Mouse (Mus musculus): ENCODE results near the gene Slc16a9. TPM values are rescaled to one million over a fixed set of nuclear protein-coding genes. Genes with fewer than 3 reads are reported as not detected.

Slc16a9 gene
- total RNA-seq, 2 experiments from 2014 or later: 1.6 to 2.5 TPM

GRCm38 (mm10) chr10:70245559-70245945 is 652 bp downstream of the Slc16a9 start:
- ATAC-seq (replicated peaks; ENCODE audit: low FRiP score, poor library complexity, severe bottlenecking): no peak

DNA sequence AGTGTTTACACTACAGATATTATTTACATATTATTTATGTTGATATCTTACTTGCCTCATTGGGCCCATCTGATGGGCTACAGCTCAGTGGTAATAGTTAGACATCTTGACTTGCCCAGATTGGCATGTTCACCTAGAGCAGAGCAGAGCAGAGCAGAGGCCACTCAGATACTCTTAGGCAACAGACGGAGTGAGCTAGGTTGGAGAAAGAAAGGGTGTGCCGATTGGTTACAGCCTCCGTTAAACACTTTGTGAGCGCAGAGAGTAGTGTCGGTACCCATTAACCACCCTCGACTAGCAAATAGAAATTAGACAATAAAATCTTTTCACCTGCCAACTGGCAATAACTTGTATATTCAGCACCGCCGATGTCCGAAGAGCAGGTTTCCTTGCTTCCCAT is 1.2 kb downstream of the Slc16a9 start:
- no peak for ATAC-seq (replicated peaks; ENCODE audit: low FRiP score, poor library complexity, severe bottlenecking)

GRCm38 (mm10) chr10:70250354-70250753 is 5.5 kb downstream of the Slc16a9 start:
- no peak for ATAC-seq (replicated peaks; ENCODE audit: low FRiP score, poor library complexity, severe bottlenecking)

DNA sequence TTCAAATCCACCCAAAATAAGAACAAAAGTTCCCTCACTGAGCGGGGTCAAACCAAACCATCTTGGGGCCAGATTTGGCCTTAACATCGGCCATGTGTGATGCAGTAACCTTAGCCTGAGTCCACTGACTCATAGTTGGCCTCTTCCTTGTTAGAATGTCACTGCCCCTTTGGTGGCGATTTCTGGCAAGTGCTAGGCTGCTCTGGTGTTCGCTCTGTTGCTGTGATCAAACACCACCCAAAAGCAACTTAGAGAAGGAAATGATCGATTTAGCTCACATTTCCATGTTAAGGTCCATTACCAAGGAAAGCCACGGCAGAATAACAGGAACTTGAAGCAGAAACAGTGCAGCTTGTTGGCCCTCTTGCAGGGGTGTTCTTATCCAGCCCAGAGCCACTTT is 5.9 kb downstream of the Slc16a9 start:
- no peak for ATAC-seq (replicated peaks; ENCODE audit: low FRiP score, poor library complexity, severe bottlenecking)

DNA sequence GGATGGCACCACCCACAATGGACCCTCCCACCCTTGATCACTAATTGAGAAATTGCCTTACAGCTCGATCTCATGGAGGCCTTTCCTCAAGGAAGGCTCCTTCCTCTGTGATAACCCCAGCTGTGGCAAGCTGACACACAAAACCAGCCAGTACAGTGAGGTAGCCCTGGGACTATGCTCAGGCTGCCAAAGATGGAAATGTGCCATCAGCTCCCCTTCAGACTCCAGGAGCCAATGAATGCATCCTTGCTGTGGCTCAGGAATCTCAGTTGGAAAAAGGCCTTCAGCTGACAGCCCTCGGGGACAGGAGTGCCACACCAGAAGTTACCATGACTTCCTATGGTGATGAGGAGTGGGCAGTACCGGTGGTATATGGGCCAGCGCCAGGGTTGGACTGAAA is 9.8 kb downstream of the Slc16a9 start:
- no peak for ATAC-seq (replicated peaks; ENCODE audit: low FRiP score, poor library complexity, severe bottlenecking)

- no peak for ATAC-seq (replicated peaks; ENCODE audit: low FRiP score, poor library complexity, severe bottlenecking)
Measured at GRCm38 (mm10) chr10:70255601-70256210, 10.8 kb downstream of the Slc16a9 start.

DNA sequence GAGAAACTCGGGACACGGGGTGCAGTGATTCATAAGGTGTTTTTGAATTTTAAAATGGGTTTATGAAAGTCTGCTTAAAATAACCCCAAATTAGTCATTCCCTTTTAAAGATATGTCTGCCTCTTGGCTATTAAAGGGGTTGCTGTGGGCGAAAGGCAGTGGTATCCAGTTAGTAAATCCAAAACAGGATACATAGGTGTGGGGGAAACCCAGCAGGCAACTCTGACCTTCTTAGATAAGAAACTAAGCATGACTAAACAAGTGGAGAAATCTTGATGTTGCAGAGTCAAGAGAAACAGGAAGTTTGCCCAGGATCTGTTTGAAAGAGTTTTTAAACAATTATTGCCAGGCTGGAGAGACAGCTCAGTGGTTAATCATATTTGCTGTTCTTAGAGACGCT is 12.1 kb downstream of the Slc16a9 start:
- ATAC-seq (replicated peaks; ENCODE audit: low FRiP score, poor library complexity, severe bottlenecking): no peak

- no peak for ATAC-seq (replicated peaks; ENCODE audit: low FRiP score, poor library complexity, severe bottlenecking)
Measured at GRCm38 (mm10) chr10:70260904-70261303, 16.0 kb downstream of the Slc16a9 start.

DNA sequence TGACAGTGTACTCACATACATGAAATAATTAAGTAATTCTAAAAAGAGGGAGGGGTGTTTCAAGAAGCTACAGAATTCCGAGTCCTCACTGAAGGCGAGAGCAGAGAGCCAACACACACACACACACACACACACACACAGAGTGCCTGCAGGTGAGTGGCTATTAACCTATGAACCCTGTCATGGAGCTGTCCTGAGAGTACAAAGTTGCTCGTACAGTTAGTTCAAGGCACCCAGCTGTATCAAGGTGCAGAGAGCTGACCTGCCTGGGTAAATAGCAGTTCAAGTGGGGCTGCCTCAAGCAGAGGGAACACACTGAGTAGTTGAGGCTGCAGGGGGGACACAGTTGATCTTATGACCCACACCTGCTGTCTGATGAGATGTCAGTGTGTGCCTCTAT is 17.2 kb downstream of the Slc16a9 start:
- no peak for ATAC-seq (replicated peaks; ENCODE audit: low FRiP score, poor library complexity, severe bottlenecking)

- ATAC-seq (replicated peaks; ENCODE audit: low FRiP score, poor library complexity, severe bottlenecking): no peak
Measured at GRCm38 (mm10) chr10:70263681-70264189, 18.8 kb downstream of the Slc16a9 start.

- ATAC-seq (replicated peaks; ENCODE audit: low FRiP score, poor library complexity, severe bottlenecking): no peak
Measured at GRCm38 (mm10) chr10:70264337-70265036, 19.6 kb downstream of the Slc16a9 start.

GRCm38 (mm10) chr10:70266501-70266900 is 21.6 kb downstream of the Slc16a9 start:
- no peak for ATAC-seq (replicated peaks; ENCODE audit: low FRiP score, poor library complexity, severe bottlenecking)

- no peak for ATAC-seq (replicated peaks; ENCODE audit: low FRiP score, poor library complexity, severe bottlenecking)
Measured at GRCm38 (mm10) chr10:70268581-70269446, 23.9 kb downstream of the Slc16a9 start.

DNA sequence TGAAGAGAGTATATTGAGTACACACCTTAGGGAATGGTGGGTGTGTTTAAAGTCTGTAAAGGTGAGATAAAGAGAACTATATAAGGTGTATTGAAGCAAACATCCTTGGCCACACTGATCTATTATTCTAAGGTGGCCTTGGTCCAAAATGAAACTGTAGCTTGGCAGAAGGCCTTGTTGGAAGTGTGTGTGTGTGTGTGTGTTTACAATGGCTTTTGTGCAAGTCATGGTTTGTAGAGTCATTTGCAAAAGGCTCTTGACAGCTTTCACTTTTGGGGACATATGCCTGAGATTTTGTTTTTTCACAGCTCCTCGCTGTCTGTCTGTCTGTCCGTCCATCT is 24.5 kb downstream of the Slc16a9 start:
- ATAC-seq (replicated peaks; ENCODE audit: low FRiP score, poor library complexity, severe bottlenecking): no peak

GRCm38 (mm10) chr10:70276678-70277077 is 31.8 kb downstream of the Slc16a9 start:
- no peak for ATAC-seq (replicated peaks; ENCODE audit: low FRiP score, poor library complexity, severe bottlenecking)

GRCm38 (mm10) chr10:70279349-70279748 is 34.4 kb downstream of the Slc16a9 start:
- no peak for ATAC-seq (replicated peaks; ENCODE audit: low FRiP score, poor library complexity, severe bottlenecking)

DNA sequence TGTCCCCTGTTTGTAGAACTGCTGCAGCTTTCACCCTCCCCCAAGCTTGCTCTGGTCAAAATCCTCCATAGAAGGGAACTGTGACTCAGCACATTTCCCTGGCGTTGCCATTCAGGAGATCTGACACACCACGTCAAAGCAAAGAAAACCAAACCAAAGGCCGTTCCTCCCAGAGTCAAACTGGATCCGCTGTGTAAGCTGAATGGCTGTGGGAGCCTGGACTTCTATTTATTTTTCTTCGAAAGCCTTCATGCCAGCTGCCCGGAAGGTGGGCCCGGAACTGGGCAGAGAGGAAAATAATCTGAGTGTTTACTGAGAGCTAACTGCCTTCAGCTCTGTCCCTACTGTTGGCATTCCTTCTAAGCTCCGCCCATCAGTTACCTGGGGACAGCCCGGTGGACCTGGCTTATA is 42.9 kb downstream of the Slc16a9 start:
- no peak for ATAC-seq (replicated peaks; ENCODE audit: low FRiP score, poor library complexity, severe bottlenecking)

GRCm38 (mm10) chr10:70288406-70289327 is 43.8 kb downstream of the Slc16a9 start:
- no peak for ATAC-seq (replicated peaks; ENCODE audit: low FRiP score, poor library complexity, severe bottlenecking)

DNA sequence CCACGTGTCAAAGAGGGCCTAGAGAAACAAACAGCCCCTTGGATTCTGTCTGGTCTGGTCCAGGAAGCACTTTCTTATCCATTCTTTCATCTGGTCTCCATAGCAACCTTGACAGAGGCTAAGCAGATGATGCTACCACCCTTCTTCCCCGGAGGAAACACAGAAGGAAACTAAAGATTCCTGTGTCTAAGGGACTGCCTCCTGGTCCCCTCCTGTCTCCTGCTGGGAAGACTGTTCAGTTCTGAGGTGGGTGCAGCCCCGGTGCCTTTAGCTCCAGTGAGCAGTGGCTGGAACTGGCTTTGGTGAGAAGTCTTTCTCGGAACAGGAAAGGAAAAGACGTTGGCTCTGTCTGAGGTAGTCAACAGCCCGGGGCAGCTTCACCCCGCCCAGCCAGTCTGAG is 47.1 kb downstream of the Slc16a9 start:
- ATAC-seq (replicated peaks; ENCODE audit: low FRiP score, poor library complexity, severe bottlenecking): no peak

DNA sequence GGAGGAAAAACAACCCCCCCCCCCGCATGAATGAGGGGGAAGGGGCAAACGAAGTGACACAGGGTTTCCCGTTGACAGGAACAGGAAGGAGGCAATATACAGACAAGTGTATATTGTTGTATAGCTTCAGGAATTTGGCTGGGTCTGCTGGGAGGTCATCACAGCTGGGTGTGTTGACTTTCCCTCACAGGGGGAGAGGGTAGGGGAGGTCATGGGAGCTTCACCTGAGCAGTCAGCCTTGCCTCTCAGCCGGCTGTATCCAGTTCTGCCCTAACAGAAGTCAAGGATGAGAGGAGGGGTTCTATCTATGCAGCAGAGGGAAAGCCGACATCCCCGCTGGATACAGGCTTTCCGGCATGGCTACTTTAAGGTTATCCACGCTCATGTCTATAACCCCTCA is 49.2 kb downstream of the Slc16a9 start:
- no peak for ATAC-seq (replicated peaks; ENCODE audit: low FRiP score, poor library complexity, severe bottlenecking)
